Mouse (Mus musculus): ENCODE measurements around the gene Rps25. TPM values are rescaled to one million over a fixed set of nuclear protein-coding genes. Genes with fewer than 3 reads are reported as not detected.

The Rps25 gene
- 1,803 TPM for polyA plus RNA-seq (2017; shearing (Covaris generic))

DNA sequence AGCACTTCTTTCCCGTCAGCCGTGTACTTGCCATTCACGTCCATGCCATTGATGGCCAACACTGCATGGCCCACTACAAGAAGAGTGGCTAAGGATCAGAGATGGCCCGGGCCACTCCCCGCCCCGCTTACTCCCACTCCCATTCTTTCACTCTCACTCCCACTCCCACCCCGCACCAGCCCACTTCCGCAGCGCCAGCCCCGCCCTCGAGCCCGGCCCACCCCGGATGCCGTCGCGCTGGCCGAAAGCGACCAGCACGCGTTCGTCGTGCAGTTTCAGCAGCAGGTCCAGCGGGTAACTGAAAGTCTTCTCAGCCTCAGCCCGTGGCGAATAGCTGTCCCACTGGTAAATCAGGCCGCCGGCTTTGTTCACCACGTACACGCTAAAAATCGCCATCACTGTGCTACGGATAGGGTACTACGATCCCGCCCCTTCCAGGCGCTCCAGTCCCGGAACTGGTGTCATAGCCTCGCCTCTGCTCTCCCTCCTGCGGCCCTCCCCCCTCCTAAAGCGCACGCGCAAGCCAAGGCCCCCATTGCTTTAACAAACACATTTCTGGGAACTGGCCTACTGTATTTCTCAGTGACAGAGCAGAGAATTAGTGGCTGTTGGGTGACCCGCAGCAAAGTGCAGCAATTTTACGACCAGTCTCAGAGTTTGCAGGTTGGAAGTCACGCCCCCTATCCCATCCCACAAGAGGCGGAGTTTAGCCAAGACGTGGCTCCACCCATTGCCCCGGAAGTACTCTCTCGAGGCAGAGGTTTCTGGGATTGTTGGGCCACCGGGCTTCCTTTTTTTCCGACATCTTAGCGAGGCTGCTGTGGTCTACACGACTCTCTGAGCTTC is at the start of gene Rps25, which contains the start of gene Trappc4:
Gene Rps25, plus strand, starts transcription at position 234 of the 846 bp plus-strand sequence.
Gene Trappc4, minus strand, starts transcription at position 695 of the 846 bp plus-strand sequence.

DNA sequence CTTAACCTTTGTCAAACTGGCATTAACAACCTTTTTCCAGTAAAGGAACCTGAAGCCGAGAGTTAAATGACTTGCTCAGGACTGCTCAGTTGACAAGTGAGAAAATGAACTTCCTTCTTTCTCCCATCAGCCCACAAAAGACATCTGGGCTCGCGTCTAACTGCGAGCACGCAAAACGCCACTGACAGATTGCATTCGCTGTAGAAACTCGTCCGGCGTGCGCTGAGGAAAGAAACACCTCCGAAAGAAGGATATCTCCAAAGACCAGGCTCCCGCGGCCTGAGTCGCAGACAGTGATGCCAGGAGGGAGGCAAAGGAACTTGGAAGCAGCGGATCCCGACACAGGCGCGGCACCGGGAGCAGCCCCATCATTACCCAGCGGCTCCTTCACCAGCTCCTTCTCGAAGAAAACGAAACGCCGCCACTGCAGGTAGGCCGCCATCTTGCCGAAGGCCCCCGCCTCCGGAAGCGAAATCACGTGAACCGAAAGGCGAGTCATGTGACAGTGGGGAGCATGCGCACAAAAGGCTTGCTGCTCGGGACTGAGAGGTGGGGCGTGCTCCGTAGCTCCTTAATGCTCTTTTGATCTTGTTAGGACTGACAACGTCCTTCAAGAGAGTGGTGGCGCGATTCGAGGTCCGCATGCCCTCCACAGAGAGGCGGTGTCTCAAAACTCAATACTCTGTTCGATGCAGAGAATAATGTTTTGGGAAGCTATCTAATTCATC is 45.6 kb upstream of the Rps25 start, which contains the start of gene Vps11:
Gene Vps11, minus strand, starts transcription at position 481 of the 728 bp plus-strand sequence.

DNA sequence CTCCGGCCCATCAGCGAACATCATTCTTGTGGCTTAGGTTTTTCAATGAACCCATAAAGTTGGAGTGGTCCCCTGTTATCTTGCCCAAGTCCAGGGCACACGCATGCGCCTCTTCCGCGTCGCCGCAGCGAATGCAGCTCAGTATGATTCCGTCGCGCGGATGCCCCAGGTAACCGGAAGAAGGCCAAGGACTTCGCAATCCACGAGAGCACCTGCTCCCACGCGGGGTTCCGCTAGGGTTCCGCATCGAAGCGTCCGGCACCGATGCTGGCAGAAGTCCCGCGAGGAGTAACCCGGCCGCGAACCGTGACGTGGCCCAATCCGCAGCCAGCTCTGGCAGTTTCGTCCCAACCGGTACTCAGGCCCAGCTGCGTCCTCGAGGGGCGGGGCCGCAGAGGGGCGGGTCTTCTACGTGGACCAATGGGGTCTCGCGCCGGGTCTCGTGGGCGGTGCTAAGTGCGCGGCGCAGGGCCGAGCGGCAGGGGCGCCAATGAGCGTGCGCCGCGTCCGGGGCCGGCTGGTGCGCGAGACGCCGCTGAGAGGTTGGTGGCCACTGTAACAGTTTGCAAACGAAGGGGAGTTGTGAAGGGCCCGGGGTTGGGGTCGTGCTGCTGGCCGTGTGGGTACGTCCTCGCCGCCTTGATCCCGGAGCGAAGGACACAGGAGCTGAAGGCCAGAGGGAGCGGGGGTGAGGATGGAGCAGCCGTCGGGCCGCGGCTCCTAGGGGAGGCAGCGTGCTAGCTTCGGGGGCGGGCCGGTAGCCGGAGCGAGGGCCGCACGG is 27.7 kb upstream of the Rps25 start, which contains the start of gene Hyou1:
Gene Hyou1, plus strand, starts transcription at position 437 of the 781 bp plus-strand sequence.

DNA sequence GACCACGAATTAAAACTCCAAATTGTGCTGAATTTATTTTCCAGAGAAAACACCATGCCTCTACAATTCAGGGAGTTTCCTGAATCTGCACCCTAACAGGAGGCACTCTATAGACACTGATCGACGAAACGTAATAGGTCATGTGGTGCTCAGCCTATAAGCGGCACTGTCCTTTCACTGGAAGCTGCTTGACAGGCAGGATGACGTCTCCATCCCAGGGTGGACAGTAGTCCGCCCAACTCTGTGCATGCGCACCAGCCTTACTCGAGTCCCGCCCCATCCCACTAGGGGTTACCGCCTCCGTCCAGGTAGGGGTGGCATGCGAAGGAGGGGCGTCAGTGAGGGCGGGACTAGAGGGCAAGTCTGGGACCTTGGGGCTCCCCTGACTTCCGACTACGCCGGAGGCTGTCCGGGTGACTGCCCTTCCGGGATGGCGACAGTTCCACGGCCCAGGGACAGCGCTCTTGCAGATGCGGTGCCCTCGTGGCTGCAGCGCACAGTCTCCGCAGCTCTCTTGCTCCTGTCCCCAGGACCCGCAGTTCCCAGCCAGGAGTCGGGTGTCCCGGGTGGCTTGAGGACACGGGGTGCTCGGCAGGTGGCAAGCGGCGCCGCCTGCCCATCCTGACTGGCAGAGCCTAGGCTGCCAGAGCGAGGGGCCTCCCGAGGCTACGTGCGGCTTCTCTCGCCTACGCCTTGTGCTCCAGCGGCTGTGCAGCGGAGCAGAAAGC is 10.1 kb upstream of the Rps25 start, which contains the start of gene Slc37a4:
Gene Slc37a4, plus strand, starts transcription at position 169 of the 728 bp plus-strand sequence.

DNA sequence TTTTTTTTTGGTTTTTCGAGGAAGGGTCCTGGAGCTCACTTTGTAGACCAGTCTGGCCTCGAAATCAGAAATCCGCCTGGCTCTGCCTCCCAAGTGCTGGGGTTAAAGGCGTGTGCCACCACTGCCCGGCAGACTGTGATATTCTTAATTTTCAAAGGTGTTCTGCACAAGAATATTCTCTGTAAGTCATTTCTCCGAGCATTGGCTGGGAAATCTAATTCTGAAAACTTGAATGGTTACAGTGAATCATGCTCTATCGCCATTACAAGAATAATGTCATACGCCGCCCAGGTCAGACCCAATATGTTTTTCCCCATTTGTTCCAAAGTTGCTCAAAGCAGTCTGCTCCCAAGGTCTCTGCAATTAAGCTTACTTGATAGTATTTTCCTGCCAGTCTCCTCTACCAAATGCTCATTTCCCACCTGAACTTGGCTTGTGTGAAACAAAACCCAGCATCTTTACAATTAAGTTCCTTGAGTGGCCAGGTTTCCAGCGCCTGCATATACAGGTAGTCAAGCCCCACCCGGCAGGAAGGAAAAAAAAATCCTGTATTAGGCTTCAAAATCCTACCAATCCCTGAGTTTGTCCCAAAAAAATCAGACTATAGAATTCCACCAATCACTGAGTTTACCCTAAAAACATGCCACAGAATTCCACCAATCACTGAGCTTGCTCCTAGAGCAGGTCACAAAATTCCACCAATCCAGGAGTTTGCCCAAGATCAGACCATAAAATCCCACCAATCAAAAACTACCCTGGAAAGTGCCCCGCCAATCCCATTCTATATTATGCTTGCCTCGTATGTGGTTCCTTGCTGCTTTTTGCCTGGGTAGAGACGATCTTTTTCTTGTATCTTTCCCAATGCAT is 11.8 kb downstream of the Rps25 start, which contains the start of gene Ccdc84:
Gene Ccdc84, minus strand, starts transcription at position 51 of the 867 bp plus-strand sequence.

DNA sequence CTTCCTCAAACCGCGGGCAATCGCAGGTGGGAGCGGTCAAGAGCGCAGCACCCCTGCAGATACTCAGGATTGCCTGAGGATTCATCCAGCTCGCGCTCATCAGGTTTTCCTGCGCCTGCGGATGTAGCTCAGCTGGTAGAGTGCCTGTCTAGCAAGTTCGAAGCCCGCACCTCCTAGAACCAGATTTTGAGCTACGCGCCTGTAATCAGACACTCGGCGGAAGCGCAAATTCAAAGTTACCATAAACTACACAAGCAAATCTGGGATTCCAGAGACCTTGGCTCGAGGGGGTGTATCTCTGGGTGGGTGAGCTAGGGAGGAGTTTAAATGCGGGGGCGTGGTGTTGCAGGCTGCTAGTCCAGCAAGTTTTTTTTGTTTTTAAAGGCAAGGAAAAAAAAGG is 34.0 kb downstream of the Rps25 start, which contains the start of gene Foxr1:
Gene Foxr1, minus strand, starts transcription at position 176 of the 400 bp plus-strand sequence.

DNA sequence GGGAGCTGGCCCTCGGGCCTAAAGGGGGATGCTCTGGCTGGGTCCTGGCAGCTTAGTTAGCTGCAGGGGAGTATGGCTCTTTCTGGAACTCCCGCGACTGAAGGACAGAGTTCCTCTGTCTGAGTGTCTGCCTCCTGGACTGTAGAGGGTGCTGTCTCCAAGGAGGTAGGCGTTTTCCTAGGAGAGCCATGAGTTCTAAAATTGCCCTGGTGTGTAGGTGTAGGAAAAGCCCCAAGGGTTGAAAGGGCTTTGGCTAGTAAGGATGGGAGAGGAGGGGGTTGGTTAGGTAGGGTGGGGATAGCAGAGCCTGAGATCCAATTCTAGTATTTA is 47.9 kb downstream of the Rps25 start, which contains the start of gene Upk2:
Gene Upk2, minus strand, starts transcription at position 86 of the 330 bp plus-strand sequence.

Other genes starting within 250 kb of the Rps25 start
- gene Cbl, start 173.1 kb upstream of the Rps25 start, polyA plus RNA-seq (2017; shearing (Covaris generic)) = 33.6 TPM
- gene Ccdc153, start 166.5 kb upstream of the Rps25 start, polyA plus RNA-seq (2017; shearing (Covaris generic)) = not detected
- 0.21 TPM for gene Pdzd3, start 155.7 kb upstream of the Rps25 start, polyA plus RNA-seq (2017; shearing (Covaris generic))
- 12.2 TPM for gene Nlrx1, start 138.5 kb upstream of the Rps25 start, polyA plus RNA-seq (2017; shearing (Covaris generic))
- 0.32 TPM for gene Abcg4, start 118.5 kb upstream of the Rps25 start, polyA plus RNA-seq (2017; shearing (Covaris generic))
- 32.9 TPM for gene Hinfp, start 101.5 kb upstream of the Rps25 start, polyA plus RNA-seq (2017; shearing (Covaris generic))
- gene C2cd2l, start 86.9 kb upstream of the Rps25 start, polyA plus RNA-seq (2017; shearing (Covaris generic)) = 8.9 TPM
- gene Dpagt1, start 81.1 kb upstream of the Rps25 start, polyA plus RNA-seq (2017; shearing (Covaris generic)) = 24.2 TPM
- 27.0 TPM for gene H2afx, start 72.4 kb upstream of the Rps25 start, polyA plus RNA-seq (2017; shearing (Covaris generic))
- 34.4 TPM for gene Hmbs, start 62.9 kb upstream of the Rps25 start, polyA plus RNA-seq (2017; shearing (Covaris generic))
- 73.3 TPM for gene Vps11, start 45.5 kb upstream of the Rps25 start, polyA plus RNA-seq (2017; shearing (Covaris generic))
- 29.2 TPM for gene Hyou1, start 27.6 kb upstream of the Rps25 start, polyA plus RNA-seq (2017; shearing (Covaris generic))
- 31.3 TPM for gene Slc37a4, start 10.3 kb upstream of the Rps25 start, polyA plus RNA-seq (2017; shearing (Covaris generic))
- gene Trappc4, start 461 bp downstream of the Rps25 start, polyA plus RNA-seq (2017; shearing (Covaris generic)) = 137 TPM
- gene Ccdc84, start 11.4 kb downstream of the Rps25 start, polyA plus RNA-seq (2017; shearing (Covaris generic)) = 59.5 TPM
- gene Foxr1, start 34.0 kb downstream of the Rps25 start, polyA plus RNA-seq (2017; shearing (Covaris generic)) = 0.18 TPM
- gene Upk2, start 47.8 kb downstream of the Rps25 start, polyA plus RNA-seq (2017; shearing (Covaris generic)) = not detected
- 10.4 TPM for gene Bcl9l, start 75.7 kb downstream of the Rps25 start, polyA plus RNA-seq (2017; shearing (Covaris generic))
- gene Cxcr5, start 154.7 kb downstream of the Rps25 start, polyA plus RNA-seq (2017; shearing (Covaris generic)) = 127 TPM
- gene Ddx6, start 197.8 kb downstream of the Rps25 start, polyA plus RNA-seq (2017; shearing (Covaris generic)) = 45.6 TPM